Mouse (Mus musculus): Measurements from ENCODE around the gene Arhgap29. TPM values are rescaled to one million over a fixed set of nuclear protein-coding genes. Genes with fewer than 3 reads are reported as not detected.

Arhgap29 gene
- polyA plus RNA-seq, 1 experiment from 2014 or later: 129 TPM

GRCm38 (mm10) chr3:121940094-121940889 is 12.0 kb upstream of the Arhgap29 start:
- DNase-seq (ENCODE audit: low read depth, low spot score) (no peak), ATAC-seq (no peak)
- H3K27me3 ChIP-seq: no peaks in the 10 kb centered on the region
- TF ChIP-seq CTCF (IDR thresholded peaks at IDR 0.05): no peak
- in situ Hi-C loops (cut with MboI; ENCODE audit: low pct_unique_long_range_greater_than_20kb): no loop called here
- ChIA-PET CTCF (interaction anchor here (0.7 to 2.3 kb wide), 2 partner anchors 13 to 20 kb away, joined by 3 to 7 read pairs; no protein-coding TSS in a partner anchor), POLR2A (interaction anchor here (1.8 kb wide), 1 partner anchor 13 kb away, joined by 4 read pairs; the partner anchor contains the start of gene Arhgap29)

- POLR2A ChIA-PET: interaction anchor here (0.6 to 1.8 kb wide), 2 partner anchors 12 to 575 kb away, joined by 3 to 4 read pairs; partner anchors contain the start of gene Arhgap29
- CTCF ChIA-PET: interaction anchor here (0.7 to 2.3 kb wide), 3 partner anchors 15 to 26 kb away, joined by 3 to 7 read pairs (median 3); no protein-coding TSS in a partner anchor
- TF ChIP-seq CTCF (IDR thresholded peaks at IDR 0.05): no peak
- in situ Hi-C loops (cut with MboI; ENCODE audit: low pct_unique_long_range_greater_than_20kb): no loop called here
- DNase-seq (ENCODE audit: low read depth, low spot score) (no peak), ATAC-seq (no peak)
- H3K27me3 ChIP-seq: no peaks in the 10 kb centered on the region
Observed at GRCm38 (mm10) chr3:121941204-121941745, 11.1 kb upstream of the Arhgap29 start.

GRCm38 (mm10) chr3:121945957-121946356 is 6.4 kb upstream of the Arhgap29 start:
- TF ChIP-seq CTCF (IDR thresholded peaks at IDR 0.05): no peak
- ATAC-seq (peak; percentile 17), DNase-seq (ENCODE audit: low read depth, low spot score) (no peak)
- CTCF ChIA-PET: interaction anchor here (1.2 to 1.4 kb wide), 3 partner anchors 12 to 18 kb away, joined by 3 read pairs; no protein-coding TSS in a partner anchor
- POLR2A ChIA-PET: interaction anchor here (1.4 kb wide), 1 partner anchor 10 kb away, joined by 4 read pairs; no protein-coding TSS in a partner anchor
- H3K27me3 ChIP-seq: no peaks in the 10 kb centered on the region
- in situ Hi-C loops (cut with MboI; ENCODE audit: low pct_unique_long_range_greater_than_20kb): no loop called here

GRCm38 (mm10) chr3:121946765-121947164 is 5.6 kb upstream of the Arhgap29 start:
- POLR2A ChIA-PET: interaction anchor here (0.7 kb wide), 2 partner anchors 327 to 655 kb away, joined by 3 read pairs; partner anchors contain the start of gene Alg14
- CTCF ChIA-PET: interaction anchor here (1.2 to 1.4 kb wide), 2 partner anchors 12 to 19 kb away, joined by 3 read pairs; no protein-coding TSS in a partner anchor
- ATAC-seq (no peak), DNase-seq (ENCODE audit: low read depth, low spot score) (no peak)
- in situ Hi-C loops (cut with MboI; ENCODE audit: low pct_unique_long_range_greater_than_20kb): no loop called here
- no peaks in the 10 kb centered on the region for H3K27me3 ChIP-seq
- no peak for TF ChIP-seq CTCF (IDR thresholded peaks at IDR 0.05)

GRCm38 (mm10) chr3:121950139-121950538 is 2.2 kb upstream of the Arhgap29 start:
- ChIA-PET CTCF (interaction anchor here (0.7 kb wide), 1 partner anchor 475 kb away, joined by 3 read pairs; no protein-coding TSS in a partner anchor), POLR2A (no interaction called here)
- no peak for TF ChIP-seq CTCF (IDR thresholded peaks at IDR 0.05)
- no peaks in the 10 kb centered on the region for H3K27me3 ChIP-seq
- no peak for DNase-seq (ENCODE audit: low read depth, low spot score)
- in situ Hi-C loops (cut with MboI; ENCODE audit: low pct_unique_long_range_greater_than_20kb): no loop called here
- no peak for ATAC-seq

- H3K27me3 ChIP-seq: no peaks in the 10 kb centered on the region
- CTCF ChIA-PET: no interaction called here
- ATAC-seq (no peak), DNase-seq (ENCODE audit: low read depth, low spot score) (no peak)
- POLR2A ChIA-PET: no interaction called here
- no peak for TF ChIP-seq CTCF (IDR thresholded peaks at IDR 0.05)
- in situ Hi-C loops (cut with MboI; ENCODE audit: low pct_unique_long_range_greater_than_20kb): no loop called here
Observed at GRCm38 (mm10) chr3:121951116-121951515, 1.2 kb upstream of the Arhgap29 start.

GRCm38 (mm10) chr3:121953049-121953432 is 700 bp downstream of the Arhgap29 start:
- no peaks in the 10 kb centered on the region for H3K27me3 ChIP-seq
- ATAC-seq (peak; percentile 86), DNase-seq (ENCODE audit: low read depth, low spot score) (no peak)
- POLR2A ChIA-PET: interaction anchor here (1.1 to 1.9 kb wide), 4 partner anchors 12 to 66 kb away, joined by 3 to 5 read pairs (median 4); no protein-coding TSS in a partner anchor
- in situ Hi-C loops (cut with MboI; ENCODE audit: low pct_unique_long_range_greater_than_20kb): no loop called here
- CTCF ChIA-PET: interaction anchor here (1.0 to 1.4 kb wide), 2 partner anchors 15 to 49 kb away, joined by 3 to 6 read pairs; no protein-coding TSS in a partner anchor
- no peak for TF ChIP-seq CTCF (IDR thresholded peaks at IDR 0.05)

- POLR2A ChIA-PET: interaction anchor here (0.7 to 1.9 kb wide), 6 partner anchors 12 to 649 kb away, joined by 3 to 5 read pairs (median 4); no protein-coding TSS in a partner anchor
- ATAC-seq: peak; percentile 44
Observed at GRCm38 (mm10) chr3:121953433-121954161, 1.3 kb downstream of the Arhgap29 start.

GRCm38 (mm10) chr3:121954421-121954820 is 2.1 kb downstream of the Arhgap29 start:
- no peak for TF ChIP-seq CTCF (IDR thresholded peaks at IDR 0.05)
- POLR2A ChIA-PET: interaction anchor here (0.5 to 1.4 kb wide), 8 partner anchors 11 to 649 kb away, joined by 3 to 5 read pairs (median 4); no protein-coding TSS in a partner anchor
- no peak for DNase-seq (ENCODE audit: low read depth, low spot score)
- in situ Hi-C loops (cut with MboI; ENCODE audit: low pct_unique_long_range_greater_than_20kb): no loop called here
- CTCF ChIA-PET: interaction anchor here (1.1 kb wide), 1 partner anchor 60 kb away, joined by 3 read pairs; no protein-coding TSS in a partner anchor
- ATAC-seq: no peak
- no peaks in the 10 kb centered on the region for H3K27me3 ChIP-seq

More at GRCm38 (mm10) chr3:121953433-121954161, 1.3 kb downstream of the Arhgap29 start:
- no peaks in the 10 kb centered on the region for H3K27me3 ChIP-seq
- no peak for DNase-seq (ENCODE audit: low read depth, low spot score)
- in situ Hi-C loops (cut with MboI; ENCODE audit: low pct_unique_long_range_greater_than_20kb): no loop called here
- no peak for TF ChIP-seq CTCF (IDR thresholded peaks at IDR 0.05)
- CTCF ChIA-PET: interaction anchor here (1.4 kb wide), 1 partner anchor 50 kb away, joined by 6 read pairs; no protein-coding TSS in a partner anchor

- H3K27me3 ChIP-seq: no peaks in the 10 kb centered on the region
- ChIA-PET POLR2A (interaction anchor here (1.2 kb wide), 1 partner anchor 12 kb away, joined by 4 read pairs; no protein-coding TSS in a partner anchor), CTCF (no interaction called here)
- ATAC-seq (no peak), DNase-seq (ENCODE audit: low read depth, low spot score) (no peak)
- no peak for TF ChIP-seq CTCF (IDR thresholded peaks at IDR 0.05)
- in situ Hi-C loops (cut with MboI; ENCODE audit: low pct_unique_long_range_greater_than_20kb): loop anchor here (5.0 kb wide), 1 partner anchor 68 kb away; no protein-coding TSS in a partner anchor
Observed at GRCm38 (mm10) chr3:121955527-121955926, 3.2 kb downstream of the Arhgap29 start.
